Mouse (Mus musculus): ENCODE data around the gene Prkg1. TPM values are rescaled to one million over a fixed set of nuclear protein-coding genes. Genes with fewer than 3 reads are reported as not detected.
A peak's percentile ranks its signal among the peaks of the same experiment; 100 is the strongest.

Prkg1 gene
- total RNA-seq, 1 experiment, result 1.5 TPM

DNA sequence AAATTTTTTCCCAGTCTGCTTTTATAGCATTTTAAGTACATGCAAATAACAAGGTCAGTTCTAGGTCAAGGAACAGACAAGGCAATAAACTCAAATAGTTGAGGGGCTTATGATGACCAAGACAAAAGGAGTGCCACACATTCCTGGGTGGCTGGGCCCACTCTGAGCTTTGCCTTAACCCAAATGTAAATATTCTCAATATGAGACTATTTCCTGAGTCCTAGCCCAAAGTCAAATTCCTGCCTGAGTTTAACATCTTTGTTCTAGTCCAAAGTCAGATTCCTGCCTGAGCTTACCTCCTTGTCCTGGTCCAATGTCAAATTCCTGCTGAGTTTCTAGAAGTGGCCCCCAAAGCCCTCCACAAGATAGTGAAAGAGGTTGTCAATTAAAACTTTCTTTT is 1206.8 kb downstream of the Prkg1 start:
- no peak for DNase-seq (ENCODE audit: low read depth, low spot score)
- no peak overlapping the region for H3K4me3 ChIP-seq (ENCODE audit: insufficient read depth in 1 of 2, low read depth in 1 of 2, low read length in 2 of 2, poor library complexity in 1 of 2, severe bottlenecking in 1 of 2)
- H3K36me3 ChIP-seq (ENCODE audit: control insufficient read depth, insufficient read depth, low read length, poor library complexity, severe bottlenecking), result no peaks in the 10 kb centered on the region
- H3K9me3 ChIP-seq (ENCODE audit: control insufficient read depth, insufficient read depth, low read depth, low read length), result no peaks in the 10 kb centered on the region
- H3K4me1 ChIP-seq (ENCODE audit: control insufficient read depth in 2 of 2, insufficient read depth in 2 of 2, low read length in 2 of 2, poor library complexity in 1 of 2), result peaks cover 2 to 8% of the 10 kb centered on the region in 2 experiments
- in situ Hi-C loops (cut with MboI; ENCODE audit: low sequenced_read_pairs in 2 of 2, unreplicated experiment in 2 of 2), result loop anchor here (10.0 to 25.0 kb wide), 3 partner anchors 296 to 343 kb away; no protein-coding TSS in a partner anchor
- no peak overlapping the region for H3K9ac ChIP-seq (ENCODE audit: insufficient read depth, low read depth, low read length, poor library complexity, severe bottlenecking)
- TF ChIP-seq ZNF384 (IDR thresholded peaks at IDR 0.05; ENCODE audit: low read depth, low read length), result no peak
- TF ChIP-seq HCFC1 (IDR thresholded peaks at IDR 0.05; ENCODE audit: borderline replicate concordance, insufficient read depth, low read length), result no peak
- TF ChIP-seq ZC3H11A (IDR thresholded peaks at IDR 0.05; ENCODE audit: borderline replicate concordance, low read depth, low read length), result no peak
- no peak for TF ChIP-seq CHD2 (IDR thresholded peaks at IDR 0.05; ENCODE audit: low read depth, low read length)
- no peak for TF ChIP-seq MAFK (IDR thresholded peaks at IDR 0.05; ENCODE audit: insufficient read depth, low read depth, low read length)
- H3K27ac ChIP-seq (ENCODE audit: insufficient read depth, low read depth, low read length, poor library complexity, severe bottlenecking), result no peak overlapping the region

DNA sequence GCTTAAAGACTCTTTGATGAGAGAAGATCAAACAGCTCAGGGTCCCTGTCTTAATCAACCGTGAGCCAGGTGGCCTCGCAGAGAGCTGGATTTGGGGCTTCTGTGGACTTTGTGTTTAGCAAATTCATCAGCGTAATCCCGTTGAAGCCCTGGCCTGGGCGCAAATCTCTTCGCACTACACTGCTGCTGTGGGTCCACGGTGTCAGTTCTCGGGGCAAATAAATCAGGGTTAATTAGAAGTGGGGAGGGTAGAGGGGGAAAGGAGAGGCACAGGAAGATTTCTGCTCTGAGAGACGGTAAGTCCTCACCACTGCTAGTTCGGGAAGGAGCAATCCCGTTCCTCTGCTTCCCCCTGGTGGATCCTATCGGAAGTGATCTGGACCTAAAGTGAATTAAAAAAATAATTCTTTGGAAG is 1210.4 kb downstream of the Prkg1 start:
- Histone ChIP-seq H3K9me3 (ENCODE audit: control insufficient read depth, insufficient read depth, low read depth, low read length) (no peaks in the 10 kb centered on the region), H3K36me3 (ENCODE audit: control insufficient read depth, insufficient read depth, low read length, poor library complexity, severe bottlenecking) (no peaks in the 10 kb centered on the region), H3K4me3 (ENCODE audit: insufficient read depth in 1 of 2, low read depth in 1 of 2, low read length in 2 of 2, poor library complexity in 1 of 2, severe bottlenecking in 1 of 2) (peak overlapping the region; percentile 44 to 54), H3K4me1 (ENCODE audit: control insufficient read depth in 2 of 2, insufficient read depth in 2 of 2, low read length in 2 of 2, poor library complexity in 1 of 2) (peaks cover 4 to 11% of the 10 kb centered on the region in 2 experiments), H3K27ac (ENCODE audit: insufficient read depth, low read depth, low read length, poor library complexity, severe bottlenecking) (no peak overlapping the region), H3K9ac (ENCODE audit: insufficient read depth, low read depth, low read length, poor library complexity, severe bottlenecking) (peak overlapping the region; percentile 61; the same call in 1 of the 2 replicates)
- peak; percentile 44 for DNase-seq (ENCODE audit: low read depth, low spot score)
- in situ Hi-C loops (cut with MboI; ENCODE audit: low sequenced_read_pairs in 2 of 2, unreplicated experiment in 2 of 2), result loop anchor here (10.0 to 25.0 kb wide), 3 partner anchors 292 to 340 kb away; no protein-coding TSS in a partner anchor
- TF ChIP-seq MAFK (IDR thresholded peaks at IDR 0.05; ENCODE audit: insufficient read depth, low read depth, low read length), result 0 out of 2 replicates have a peak, but pooled peaks have one; percentile 9
- peak; percentile 98 for TF ChIP-seq ZC3H11A (IDR thresholded peaks at IDR 0.05; ENCODE audit: borderline replicate concordance, low read depth, low read length)
- TF ChIP-seq CHD2 (IDR thresholded peaks at IDR 0.05; ENCODE audit: low read depth, low read length), result no peak
- TF ChIP-seq ZNF384 (IDR thresholded peaks at IDR 0.05; ENCODE audit: low read depth, low read length), result 0 out of 2 replicates have a peak, but pooled peaks have one; percentile 44

DNA sequence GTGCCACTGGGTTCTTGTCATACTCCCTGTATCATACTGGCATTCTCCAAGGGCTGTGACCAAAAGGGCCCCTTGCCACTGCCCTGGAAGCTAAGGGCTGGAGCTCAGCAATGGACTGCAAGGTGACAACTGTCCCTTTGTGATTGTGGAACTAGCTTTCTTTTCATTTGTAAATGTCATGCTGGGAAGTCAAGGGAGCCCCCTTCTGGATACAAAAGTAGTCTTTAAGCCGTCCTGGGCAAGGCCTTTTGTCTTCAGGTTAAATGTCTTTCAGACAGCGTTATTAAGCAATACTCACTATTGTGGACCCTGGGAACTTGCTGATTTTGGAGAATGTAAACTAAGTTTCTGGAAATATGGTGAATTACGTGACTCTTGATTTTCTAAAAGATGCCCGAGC is 1211.1 kb downstream of the Prkg1 start:
- Histone ChIP-seq H3K36me3 (ENCODE audit: control insufficient read depth, insufficient read depth, low read length, poor library complexity, severe bottlenecking) (no peaks in the 10 kb centered on the region), H3K9me3 (ENCODE audit: control insufficient read depth, insufficient read depth, low read depth, low read length) (no peaks in the 10 kb centered on the region), H3K9ac (ENCODE audit: insufficient read depth, low read depth, low read length, poor library complexity, severe bottlenecking) (no peak overlapping the region), H3K4me1 (ENCODE audit: control insufficient read depth in 2 of 2, insufficient read depth in 2 of 2, low read length in 2 of 2, poor library complexity in 1 of 2) (peaks cover 4 to 13% of the 10 kb centered on the region in 2 experiments), H3K27ac (ENCODE audit: insufficient read depth, low read depth, low read length, poor library complexity, severe bottlenecking) (no peak overlapping the region), H3K4me3 (ENCODE audit: insufficient read depth in 1 of 2, low read depth in 1 of 2, low read length in 2 of 2, poor library complexity in 1 of 2, severe bottlenecking in 1 of 2) (no peak overlapping the region)
- in situ Hi-C loops (cut with MboI; ENCODE audit: low sequenced_read_pairs in 2 of 2, unreplicated experiment in 2 of 2), result loop anchor here (10.0 to 25.0 kb wide), 3 partner anchors 291 to 339 kb away; no protein-coding TSS in a partner anchor
- no peak for TF ChIP-seq HCFC1 (IDR thresholded peaks at IDR 0.05; ENCODE audit: borderline replicate concordance, insufficient read depth, low read length)
- TF ChIP-seq MAFK (IDR thresholded peaks at IDR 0.05; ENCODE audit: insufficient read depth, low read depth, low read length), result no peak
- no peak for TF ChIP-seq ZNF384 (IDR thresholded peaks at IDR 0.05; ENCODE audit: low read depth, low read length)
- TF ChIP-seq ZC3H11A (IDR thresholded peaks at IDR 0.05; ENCODE audit: borderline replicate concordance, low read depth, low read length), result no peak
- TF ChIP-seq CHD2 (IDR thresholded peaks at IDR 0.05; ENCODE audit: low read depth, low read length), result no peak
- peak; percentile 20 for DNase-seq (ENCODE audit: low read depth, low spot score)

DNA sequence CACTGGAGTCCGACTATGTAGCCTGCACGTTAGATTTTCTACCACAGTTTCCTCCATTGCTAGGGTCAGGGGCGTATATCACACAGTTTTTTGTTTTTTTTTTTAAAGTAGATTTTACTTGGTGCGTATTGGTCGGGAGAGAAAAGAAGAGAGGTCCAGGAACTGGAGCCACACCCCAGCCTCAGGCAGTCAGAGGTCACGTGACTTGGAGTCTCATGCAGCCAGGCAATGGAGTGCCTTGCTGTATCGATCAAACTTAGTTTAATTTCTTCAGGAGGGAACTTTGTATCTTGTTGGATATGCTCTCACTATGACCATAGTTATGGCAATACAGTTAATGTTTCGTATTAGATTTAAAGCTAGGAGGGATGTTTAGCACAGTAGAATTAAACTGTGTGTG is 1212.6 kb downstream of the Prkg1 start:
- Histone ChIP-seq H3K9me3 (ENCODE audit: control insufficient read depth, insufficient read depth, low read depth, low read length) (no peaks in the 10 kb centered on the region), H3K27ac (ENCODE audit: insufficient read depth, low read depth, low read length, poor library complexity, severe bottlenecking) (no peak overlapping the region), H3K36me3 (ENCODE audit: control insufficient read depth, insufficient read depth, low read length, poor library complexity, severe bottlenecking) (no peaks in the 10 kb centered on the region), H3K4me3 (ENCODE audit: insufficient read depth in 1 of 2, low read depth in 1 of 2, low read length in 2 of 2, poor library complexity in 1 of 2, severe bottlenecking in 1 of 2) (no peak overlapping the region), H3K4me1 (ENCODE audit: control insufficient read depth in 2 of 2, insufficient read depth in 2 of 2, low read length in 2 of 2, poor library complexity in 1 of 2) (peaks cover 4 to 13% of the 10 kb centered on the region in 2 experiments), H3K9ac (ENCODE audit: insufficient read depth, low read depth, low read length, poor library complexity, severe bottlenecking) (no peak overlapping the region)
- peak; percentile 60 for DNase-seq (ENCODE audit: low read depth, low spot score)
- in situ Hi-C loops (cut with MboI; ENCODE audit: low sequenced_read_pairs in 2 of 2, unreplicated experiment in 2 of 2), result loop anchor here (10.0 to 25.0 kb wide), 3 partner anchors 290 to 337 kb away; no protein-coding TSS in a partner anchor
- TF ChIP-seq ZC3H11A (IDR thresholded peaks at IDR 0.05; ENCODE audit: borderline replicate concordance, low read depth, low read length) (no peak), ZNF384 (IDR thresholded peaks at IDR 0.05; ENCODE audit: low read depth, low read length) (no peak), CHD2 (IDR thresholded peaks at IDR 0.05; ENCODE audit: low read depth, low read length) (no peak), MAFK (IDR thresholded peaks at IDR 0.05; ENCODE audit: insufficient read depth, low read depth, low read length) (no peak), HCFC1 (IDR thresholded peaks at IDR 0.05; ENCODE audit: borderline replicate concordance, insufficient read depth, low read length) (no peak)

Data from ES-E14 (cell line).